Mouse (Mus musculus): ENCODE data around the gene Clps. TPM values are rescaled to one million over a fixed set of nuclear protein-coding genes. Genes with fewer than 3 reads are reported as not detected.

Gene Clps
- total RNA-seq (2014; fragmentation: Nextera tagmentation) (not detected in 2 replicates), total RNA-seq (2017) (not detected in 2 replicates), polyA plus RNA-seq (2012) (not detected in 2 replicates)

DNA sequence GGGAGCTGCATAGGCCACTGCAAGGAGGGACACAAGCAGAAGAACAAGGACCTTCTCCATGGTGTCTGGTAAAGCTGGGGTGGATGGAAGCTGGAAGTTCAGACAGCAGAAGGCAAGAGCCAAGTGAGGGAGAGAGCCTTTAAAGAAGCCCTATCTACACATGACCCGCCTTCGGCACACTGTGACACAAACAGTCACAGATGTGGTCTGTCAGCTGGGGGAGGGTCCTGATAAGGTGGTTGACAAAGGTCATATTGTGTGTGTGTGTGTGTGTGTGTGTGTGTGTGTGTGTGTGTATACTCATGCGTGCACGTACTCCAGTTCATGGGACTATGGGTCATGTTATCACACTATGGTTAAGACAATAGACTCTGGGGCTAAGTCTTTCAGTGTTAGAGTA, at the start of gene Clps:
TSS of gene Clps (minus strand) at position 169 of the 400 bp plus-strand sequence.
- H3K27me3 ChIP-seq (ENCODE audit: insufficient read depth, low read length) = peaks cover 22% of the 10 kb centered on the region
- no peak for DNase-seq (ENCODE audit: low spot score)
- no peak for TF ChIP-seq TAL1 (conservative IDR thresholded peaks at IDR 0.05; ENCODE audit: low read depth, low read length)
- no peak for TF ChIP-seq CTCF (IDR thresholded peaks at IDR 0.05; ENCODE audit: low read depth, low read length)
- no peak for TF ChIP-seq GATA2 (IDR thresholded peaks at IDR 0.05; ENCODE audit: borderline replicate concordance, low read depth, low read length)
- no peak for TF ChIP-seq POLR2AphosphoS5 (IDR thresholded peaks at IDR 0.05; ENCODE audit: insufficient replicate concordance, low read depth, low read length)
- no peak for TF ChIP-seq GATA1 (IDR thresholded peaks at IDR 0.05; ENCODE audit: borderline replicate concordance, low read length)
- peaks cover 6% of the 10 kb centered on the region; the same call in 1 of the 2 replicates for H3K4me1 ChIP-seq (ENCODE audit: insufficient read depth, low read depth, low read length)
- no peak for ATAC-seq (ENCODE audit: extremely low read depth, insufficient number of reproducible peaks, low FRiP score, poor library complexity, severe bottlenecking)
- no peaks in the 10 kb centered on the region for H3K9me3 ChIP-seq (replicated peaks)
- H3K4me3 ChIP-seq (ENCODE audit: low read depth, low read length) = no peak within 1 kb of the TSS
- no peaks in the 10 kb centered on the region for H3K36me3 ChIP-seq (replicated peaks)

DNA sequence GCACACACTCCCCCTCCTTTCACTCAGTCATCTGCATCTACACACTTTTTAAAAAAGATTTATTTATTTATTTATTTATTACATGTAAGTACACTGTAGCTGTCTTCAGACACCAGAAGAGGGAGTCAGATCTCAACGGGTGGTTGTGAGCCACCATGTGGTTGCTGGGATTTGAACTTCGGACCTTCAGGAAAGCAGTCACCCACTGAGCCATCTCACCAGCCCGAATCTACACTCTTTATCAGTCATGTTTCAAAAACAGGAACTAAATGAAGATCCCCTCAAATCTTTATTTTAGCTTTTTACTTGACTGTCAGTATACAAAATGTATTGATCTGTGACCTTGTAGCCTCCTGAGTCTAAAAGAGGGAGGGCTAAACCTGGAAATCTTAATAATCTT, 49.0 kb upstream of the Clps start:
- Histone ChIP-seq H3K36me3 (replicated peaks) (peaks cover 76% of the 10 kb centered on the region), H3K9me3 (replicated peaks) (no peaks in the 10 kb centered on the region), H3K4me1 (ENCODE audit: insufficient read depth, low read depth, low read length) (peaks cover 41% of the 10 kb centered on the region), H3K4me3 (ENCODE audit: low read depth, low read length) (no peak overlapping the region), H3K27me3 (ENCODE audit: insufficient read depth, low read length) (no peaks in the 10 kb centered on the region)
- TF ChIP-seq GATA2 (IDR thresholded peaks at IDR 0.05; ENCODE audit: borderline replicate concordance, low read depth, low read length) = no peak
- no peak for TF ChIP-seq CTCF (IDR thresholded peaks at IDR 0.05; ENCODE audit: low read depth, low read length)
- no peak for TF ChIP-seq TAL1 (conservative IDR thresholded peaks at IDR 0.05; ENCODE audit: low read depth, low read length)
- TF ChIP-seq GATA1 (IDR thresholded peaks at IDR 0.05; ENCODE audit: borderline replicate concordance, low read length) = no peak
- TF ChIP-seq POLR2AphosphoS5 (IDR thresholded peaks at IDR 0.05; ENCODE audit: insufficient replicate concordance, low read depth, low read length) = no peak
- ATAC-seq (ENCODE audit: extremely low read depth, insufficient number of reproducible peaks, low FRiP score, poor library complexity, severe bottlenecking) = no peak
- DNase-seq (ENCODE audit: low spot score) = no peak

DNA sequence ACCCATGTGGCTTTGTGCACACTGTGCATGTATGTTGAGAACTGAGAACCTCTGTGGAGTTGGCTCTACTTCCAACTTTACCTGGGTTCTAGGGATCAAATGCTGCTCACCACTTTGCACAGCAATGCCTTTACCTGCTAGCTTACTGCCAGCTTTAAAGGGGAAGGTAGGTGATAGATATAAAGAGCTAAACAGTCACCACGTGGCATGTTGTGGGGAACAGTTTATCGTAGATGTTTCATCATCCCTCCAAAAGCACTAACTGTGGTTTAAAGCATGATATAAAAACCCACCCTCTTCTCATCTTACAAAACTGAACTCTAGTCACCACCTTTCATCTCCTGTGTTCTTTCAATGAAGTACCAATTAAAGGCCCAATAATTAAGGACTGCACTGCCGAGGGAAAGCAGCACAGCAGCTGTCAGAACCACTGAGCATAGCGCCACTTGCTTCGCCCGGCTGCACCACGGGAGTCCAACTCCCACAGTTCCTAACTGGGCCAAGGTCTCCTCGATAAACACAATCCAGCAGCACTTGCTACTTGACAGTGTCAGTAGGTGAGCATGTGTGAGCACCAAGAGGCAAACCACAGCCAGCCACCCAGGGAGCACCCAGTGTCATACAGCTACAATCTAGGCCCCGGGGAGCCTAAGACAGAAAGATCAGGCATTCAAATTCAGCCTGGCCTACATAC, 41.1 kb upstream of the Clps start:
- DNase-seq (ENCODE audit: low spot score) = no peak
- Histone ChIP-seq H3K4me1 (ENCODE audit: insufficient read depth, low read depth, low read length) (0 out of 2 replicates have a peak, but pooled peaks cover 2% of the 10 kb centered on the region), H3K4me3 (ENCODE audit: low read depth, low read length) (no peak overlapping the region), H3K36me3 (replicated peaks) (peaks cover 97% of the 10 kb centered on the region), H3K9me3 (replicated peaks) (no peaks in the 10 kb centered on the region), H3K27me3 (ENCODE audit: insufficient read depth, low read length) (no peaks in the 10 kb centered on the region)
- TF ChIP-seq POLR2AphosphoS5 (IDR thresholded peaks at IDR 0.05; ENCODE audit: insufficient replicate concordance, low read depth, low read length) (no peak), TAL1 (conservative IDR thresholded peaks at IDR 0.05; ENCODE audit: low read depth, low read length) (no peak), CTCF (IDR thresholded peaks at IDR 0.05; ENCODE audit: low read depth, low read length) (no peak), GATA2 (IDR thresholded peaks at IDR 0.05; ENCODE audit: borderline replicate concordance, low read depth, low read length) (no peak), GATA1 (IDR thresholded peaks at IDR 0.05; ENCODE audit: borderline replicate concordance, low read length) (no peak)
- ATAC-seq (ENCODE audit: extremely low read depth, insufficient number of reproducible peaks, low FRiP score, poor library complexity, severe bottlenecking) = no peak

DNA sequence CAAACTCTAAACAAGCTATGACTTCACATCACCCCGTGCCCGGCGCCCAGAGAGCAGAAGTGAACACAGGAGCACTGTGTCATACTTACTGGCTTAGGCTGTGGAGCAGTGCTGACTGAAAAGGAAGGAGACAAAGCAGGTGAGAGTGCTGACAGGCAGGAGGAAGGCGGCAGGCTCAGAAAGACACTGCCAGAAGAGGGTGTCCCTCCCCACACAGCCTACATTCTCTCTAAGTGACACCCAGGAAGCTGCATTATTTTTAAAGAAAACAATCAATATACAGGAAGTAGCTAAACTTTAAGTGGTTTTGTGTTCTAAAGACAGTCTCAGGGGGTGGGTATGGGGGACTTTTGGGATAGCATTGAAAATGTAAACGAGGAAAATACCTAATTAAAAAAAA, 40.2 kb upstream of the Clps start:
- 0 out of 2 replicates have a peak, but pooled peaks cover 2% of the 10 kb centered on the region for H3K4me1 ChIP-seq (ENCODE audit: insufficient read depth, low read depth, low read length)
- peaks cover 97% of the 10 kb centered on the region for H3K36me3 ChIP-seq (replicated peaks)
- H3K27me3 ChIP-seq (ENCODE audit: insufficient read depth, low read length) = no peaks in the 10 kb centered on the region
- no peak overlapping the region for H3K4me3 ChIP-seq (ENCODE audit: low read depth, low read length)
- TF ChIP-seq GATA2 (IDR thresholded peaks at IDR 0.05; ENCODE audit: borderline replicate concordance, low read depth, low read length) (no peak), GATA1 (IDR thresholded peaks at IDR 0.05; ENCODE audit: borderline replicate concordance, low read length) (no peak), POLR2AphosphoS5 (IDR thresholded peaks at IDR 0.05; ENCODE audit: insufficient replicate concordance, low read depth, low read length) (no peak), CTCF (IDR thresholded peaks at IDR 0.05; ENCODE audit: low read depth, low read length) (no peak), TAL1 (conservative IDR thresholded peaks at IDR 0.05; ENCODE audit: low read depth, low read length) (no peak)
- DNase-seq (ENCODE audit: low spot score) (no peak), ATAC-seq (ENCODE audit: extremely low read depth, insufficient number of reproducible peaks, low FRiP score, poor library complexity, severe bottlenecking) (no peak)
- no peaks in the 10 kb centered on the region for H3K9me3 ChIP-seq (replicated peaks)

DNA sequence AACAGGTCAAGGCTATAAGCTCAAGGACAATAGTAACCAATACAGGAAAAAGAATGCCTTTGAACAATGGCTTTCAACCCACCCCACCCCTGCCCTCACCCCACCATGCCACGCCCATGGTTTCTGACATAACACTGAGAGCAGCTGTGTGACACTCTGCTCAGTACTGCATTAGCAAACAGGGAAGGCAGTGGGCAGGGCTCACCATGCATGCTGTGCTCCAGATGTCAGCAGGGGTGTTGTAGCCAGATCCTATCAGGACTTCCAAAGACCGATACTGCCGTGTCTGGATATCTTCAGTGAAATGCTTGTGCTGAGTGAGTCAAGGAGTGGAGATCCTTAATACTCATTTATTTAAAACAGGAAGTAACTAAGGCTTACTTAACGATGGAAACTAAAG, 33.4 kb upstream of the Clps start:
- TF ChIP-seq POLR2AphosphoS5 (IDR thresholded peaks at IDR 0.05; ENCODE audit: insufficient replicate concordance, low read depth, low read length) (no peak), GATA2 (IDR thresholded peaks at IDR 0.05; ENCODE audit: borderline replicate concordance, low read depth, low read length) (no peak), TAL1 (conservative IDR thresholded peaks at IDR 0.05; ENCODE audit: low read depth, low read length) (no peak), GATA1 (IDR thresholded peaks at IDR 0.05; ENCODE audit: borderline replicate concordance, low read length) (no peak), CTCF (IDR thresholded peaks at IDR 0.05; ENCODE audit: low read depth, low read length) (no peak)
- Histone ChIP-seq H3K4me3 (ENCODE audit: low read depth, low read length) (no peak overlapping the region), H3K4me1 (ENCODE audit: insufficient read depth, low read depth, low read length) (peaks cover 20% of the 10 kb centered on the region), H3K27me3 (ENCODE audit: insufficient read depth, low read length) (no peaks in the 10 kb centered on the region), H3K9me3 (replicated peaks) (no peaks in the 10 kb centered on the region), H3K36me3 (replicated peaks) (peaks cover 95% of the 10 kb centered on the region)
- ATAC-seq (ENCODE audit: extremely low read depth, insufficient number of reproducible peaks, low FRiP score, poor library complexity, severe bottlenecking) (no peak), DNase-seq (ENCODE audit: low spot score) (peak; percentile 27)

DNA sequence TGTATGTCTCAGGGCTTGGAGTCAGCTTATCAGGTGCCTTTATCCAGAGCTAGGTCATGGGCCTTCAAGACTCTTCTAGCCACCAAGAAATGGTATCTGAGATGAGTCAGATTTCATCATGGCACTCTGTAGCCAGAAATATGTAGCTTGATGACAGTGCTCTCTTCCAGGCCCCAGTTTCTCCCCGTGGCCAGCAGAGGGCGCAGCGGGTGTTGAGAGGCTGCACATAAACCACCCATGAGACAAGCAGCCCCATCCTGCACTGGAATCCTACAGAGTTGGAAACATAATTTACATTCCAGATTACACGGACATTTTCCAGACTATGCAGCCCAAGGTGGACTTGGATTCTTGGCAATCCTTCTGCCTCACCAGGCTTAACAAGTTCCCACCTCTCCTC, 32.4 kb upstream of the Clps start:
- no peak for ATAC-seq (ENCODE audit: extremely low read depth, insufficient number of reproducible peaks, low FRiP score, poor library complexity, severe bottlenecking)
- no peak overlapping the region for H3K4me3 ChIP-seq (ENCODE audit: low read depth, low read length)
- no peak for TF ChIP-seq TAL1 (conservative IDR thresholded peaks at IDR 0.05; ENCODE audit: low read depth, low read length)
- TF ChIP-seq GATA2 (IDR thresholded peaks at IDR 0.05; ENCODE audit: borderline replicate concordance, low read depth, low read length) = no peak
- no peak for TF ChIP-seq GATA1 (IDR thresholded peaks at IDR 0.05; ENCODE audit: borderline replicate concordance, low read length)
- TF ChIP-seq POLR2AphosphoS5 (IDR thresholded peaks at IDR 0.05; ENCODE audit: insufficient replicate concordance, low read depth, low read length) = no peak
- peak; percentile 96 for TF ChIP-seq CTCF (IDR thresholded peaks at IDR 0.05; ENCODE audit: low read depth, low read length)
- H3K4me1 ChIP-seq (ENCODE audit: insufficient read depth, low read depth, low read length) = peaks cover 20% of the 10 kb centered on the region
- H3K27me3 ChIP-seq (ENCODE audit: insufficient read depth, low read length) = no peaks in the 10 kb centered on the region
- peaks cover 96% of the 10 kb centered on the region for H3K36me3 ChIP-seq (replicated peaks)
- peak; percentile 43 for DNase-seq (ENCODE audit: low spot score)
- H3K9me3 ChIP-seq (replicated peaks) = no peaks in the 10 kb centered on the region
